Mouse (Mus musculus) right cerebral cortex, postnatal 14 days (tissue): Measurements from ENCODE around the gene Dlat.

ENCODE experiments used
- DNase-seq: peaks from one replicate; pipeline ENCODE4 v3.0.0; 2022

Dlat gene

GRCm38 (mm10) chr9:50590856-50591518 lies 68.6 kb downstream of the Dlat start:
- DNase-seq = no peak

GRCm38 (mm10) chr9:50586955-50587354 lies 72.6 kb downstream of the Dlat start:
- no peak for DNase-seq

- DNase-seq = no peak
Measured at GRCm38 (mm10) chr9:50585145-50585818, 74.3 kb downstream of the Dlat start.
